Mouse (Mus musculus): ENCODE results near the gene Bsn.
A peak's percentile ranks its signal among the peaks of the same experiment; 100 is the strongest.
"Not testable (repeated sequence)": the region's sequence is repeated elsewhere in the genome, so short reads cannot be mapped to it uniquely, and the experiment has no call there.

Bsn gene

DNA sequence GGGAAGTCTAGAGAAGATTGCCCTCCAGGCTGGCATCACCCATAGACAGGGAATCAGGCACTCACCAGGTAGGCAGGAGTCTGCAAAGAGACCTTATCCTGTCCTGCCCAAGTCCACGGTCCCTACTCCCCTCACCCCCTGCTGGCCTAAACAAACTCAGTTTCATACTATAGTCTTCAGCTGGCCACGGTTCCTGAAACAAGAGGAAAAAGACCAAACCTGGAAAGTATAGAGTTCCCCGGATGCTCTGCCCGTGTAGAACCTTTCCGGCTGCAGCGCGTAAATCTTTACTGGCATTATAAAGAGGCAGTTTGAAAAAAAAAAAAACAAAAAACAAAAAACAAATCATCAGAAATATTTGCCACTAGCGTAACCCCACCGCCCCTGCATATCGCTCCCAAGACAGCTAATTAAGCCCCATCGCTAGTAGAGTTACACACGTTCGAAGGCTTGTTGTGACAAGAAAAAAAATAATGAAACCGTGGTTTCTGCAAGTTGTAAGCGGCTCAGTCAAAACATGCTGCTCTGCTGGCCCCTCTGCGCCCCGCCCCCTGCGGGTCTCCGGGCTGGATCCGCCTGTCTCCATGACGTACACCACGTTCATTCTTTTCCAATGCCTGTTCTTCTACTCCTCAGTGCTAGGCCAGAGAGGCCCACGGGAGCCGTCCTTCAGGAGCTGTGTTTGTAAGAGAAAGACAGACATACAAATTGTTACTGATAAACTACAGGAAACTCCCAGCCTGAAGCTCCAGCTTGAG, 6.9 kb upstream of the Bsn start:
- no peak for DNase-seq (ENCODE audit: low read depth)

DNA sequence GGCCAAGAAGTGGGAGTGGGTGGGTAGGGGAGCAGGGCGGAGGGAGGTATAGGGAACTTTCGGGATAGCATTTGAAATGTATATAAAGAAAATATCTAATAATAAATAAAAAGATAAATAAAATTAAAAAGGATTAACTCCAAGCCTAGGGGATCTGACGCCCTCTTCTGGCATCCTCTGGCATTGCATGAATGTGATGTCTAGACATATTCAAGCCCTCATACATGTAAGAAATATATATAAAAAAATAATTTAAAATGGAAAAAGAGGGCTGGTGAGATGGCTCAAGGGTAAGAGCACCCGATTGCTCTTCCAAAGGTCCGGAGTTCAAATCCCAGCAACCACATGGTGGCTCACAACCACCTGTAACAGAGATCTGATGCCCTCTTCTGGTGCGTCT, 6.0 kb upstream of the Bsn start:
- not testable (repeated sequence) for DNase-seq (ENCODE audit: low read depth)

DNA sequence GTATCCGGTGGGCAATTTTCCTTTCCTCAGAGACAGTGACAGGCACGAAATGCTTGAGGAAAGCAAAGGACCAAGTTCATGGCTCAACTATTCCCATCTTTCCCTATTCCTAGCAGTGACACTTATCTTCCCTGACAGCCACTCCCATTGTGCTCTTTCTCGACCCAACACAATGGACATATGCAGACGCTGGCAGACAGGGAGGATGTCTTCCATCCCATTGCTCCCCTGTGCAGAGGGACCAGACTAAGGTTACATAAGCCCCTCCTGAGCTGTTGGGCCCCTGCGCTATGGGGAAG, 747 bp downstream of the Bsn start:
- no peak for DNase-seq (ENCODE audit: low read depth)

DNA sequence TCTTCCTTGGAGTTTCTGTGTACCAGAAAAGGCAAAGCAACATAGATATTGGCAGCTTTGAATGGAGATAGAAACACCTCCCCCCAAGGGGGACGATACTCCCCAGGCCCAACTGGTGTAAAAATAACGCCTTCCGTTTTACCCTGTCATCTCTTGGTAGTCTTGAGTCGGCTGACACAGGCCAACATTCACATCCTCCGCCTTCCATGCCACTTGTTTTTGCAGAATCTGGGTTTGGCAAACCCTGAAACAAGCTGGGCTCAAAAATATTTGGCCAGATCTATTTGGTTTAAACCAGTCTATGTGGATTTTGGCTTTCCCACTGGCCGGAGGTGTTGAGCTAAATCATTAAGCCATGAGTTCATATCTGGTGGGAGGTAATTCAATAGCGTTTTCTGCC, 1.2 kb downstream of the Bsn start:
- DNase-seq (ENCODE audit: low read depth): no peak

DNA sequence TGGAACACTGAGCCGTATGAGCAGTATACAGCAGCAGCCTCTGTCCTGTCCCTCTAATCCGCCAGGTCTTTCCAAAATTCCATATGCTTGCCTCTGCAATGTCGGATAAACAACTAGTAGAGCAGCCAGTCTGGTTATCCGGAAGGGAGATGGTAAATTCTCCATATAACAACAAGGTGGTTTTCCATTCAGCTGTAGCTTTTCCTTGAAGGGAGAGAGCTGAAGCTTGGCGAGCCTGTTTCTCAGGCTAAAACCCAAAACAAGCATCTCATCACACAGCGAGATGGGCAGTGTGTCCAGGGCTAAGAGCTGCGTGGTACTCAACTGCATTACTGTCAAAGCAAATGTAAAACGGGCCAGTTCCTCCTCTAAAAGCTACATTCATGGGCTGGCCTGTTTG, 1.7 kb downstream of the Bsn start:
- DNase-seq (ENCODE audit: low read depth): no peak

DNA sequence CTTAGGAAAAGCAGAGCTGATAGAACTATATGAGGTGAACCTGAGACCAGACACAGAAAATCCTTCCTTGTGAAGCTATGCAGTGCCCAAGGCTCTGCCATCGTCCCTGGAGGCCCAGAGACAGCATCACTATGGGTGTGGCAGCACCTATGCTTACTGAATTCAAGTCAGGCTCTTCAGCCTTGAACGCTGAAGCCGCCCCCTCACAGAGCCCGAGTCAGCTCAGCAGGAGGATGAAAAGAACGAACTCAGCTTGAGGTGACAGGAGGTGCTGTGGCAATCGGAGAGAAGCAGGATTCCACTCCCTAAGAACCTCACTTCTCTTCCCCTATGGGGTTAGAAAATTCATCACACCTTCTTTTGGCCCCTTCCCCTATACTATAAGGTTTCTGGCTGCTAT, 2.6 kb downstream of the Bsn start:
- DNase-seq (ENCODE audit: low read depth): no peak

DNA sequence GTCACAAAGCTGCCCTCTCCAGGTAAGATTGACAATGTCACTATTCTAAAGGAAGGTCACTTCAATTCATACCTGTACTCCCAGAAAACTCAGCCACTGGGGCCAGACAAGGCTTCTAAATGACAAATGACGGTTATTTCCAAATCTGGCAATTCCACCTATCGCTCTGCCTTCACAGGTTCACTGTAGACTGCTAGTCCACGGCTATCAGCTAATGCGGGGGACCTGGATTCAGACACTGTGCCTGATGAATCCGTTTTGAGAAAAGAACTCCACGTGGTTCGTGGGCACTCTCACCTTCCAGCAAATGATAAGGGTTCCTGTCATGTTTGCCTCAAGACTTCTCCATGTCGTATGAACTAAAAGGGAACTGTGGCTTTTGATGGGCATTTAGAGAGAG, 4.4 kb downstream of the Bsn start:
- DNase-seq (ENCODE audit: low read depth): no peak

DNA sequence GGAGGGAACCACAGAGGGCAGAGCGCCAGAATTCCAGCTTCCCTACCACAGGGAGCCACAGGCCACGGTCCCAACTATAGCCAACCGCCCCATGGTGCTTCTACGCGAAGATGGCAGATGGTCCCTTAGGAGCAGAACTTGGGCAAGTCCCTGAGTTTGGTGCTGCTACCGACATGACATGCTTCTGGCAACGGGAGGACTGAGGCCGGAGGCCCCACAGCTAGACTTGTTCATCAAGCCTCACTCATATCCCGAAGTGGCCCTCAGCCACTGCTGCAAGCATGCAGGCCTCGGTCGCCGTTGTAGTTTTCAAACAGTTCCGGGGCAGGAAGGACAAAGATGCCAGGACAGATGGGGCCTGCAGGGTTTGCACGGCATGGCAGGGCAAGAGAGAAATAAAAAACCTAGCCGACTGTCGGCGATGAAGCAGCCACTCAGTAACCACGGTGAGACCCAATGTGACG, 6.6 kb downstream of the Bsn start:
- DNase-seq (ENCODE audit: low read depth): no peak

DNA sequence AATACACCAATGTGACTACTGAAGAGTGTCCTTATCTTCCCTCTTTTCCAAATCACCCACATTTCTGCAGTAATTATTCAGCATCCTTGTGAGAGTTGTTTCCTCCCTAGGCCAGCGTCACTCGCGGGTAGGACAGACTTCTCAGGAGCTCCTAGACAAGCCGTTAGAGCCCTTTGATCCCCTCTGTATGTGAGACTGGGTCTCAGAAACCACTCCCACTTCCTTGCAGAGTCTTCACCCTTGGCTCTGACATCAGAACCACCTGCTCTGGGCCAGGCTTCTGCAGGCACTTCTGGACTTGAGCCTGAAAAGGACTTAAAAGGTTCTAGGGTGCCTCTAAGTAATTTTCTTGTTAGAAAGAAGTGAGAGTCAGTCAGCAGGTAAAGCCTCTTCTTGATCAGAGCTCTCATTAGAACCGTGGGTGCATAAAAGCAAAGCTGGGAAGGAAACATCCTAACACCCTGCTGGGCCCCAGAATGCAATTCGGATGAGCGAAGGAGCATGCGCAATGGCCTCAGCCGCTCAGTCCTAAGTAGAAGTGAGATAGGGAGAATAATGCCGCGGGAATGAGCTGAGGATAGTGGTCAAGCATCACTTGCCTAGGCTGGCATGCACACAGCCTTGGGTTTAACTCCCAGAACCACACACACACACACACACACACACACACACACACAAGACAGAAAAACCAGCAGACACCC, 7.2 kb downstream of the Bsn start:
- no peak for DNase-seq (ENCODE audit: low read depth)

DNA sequence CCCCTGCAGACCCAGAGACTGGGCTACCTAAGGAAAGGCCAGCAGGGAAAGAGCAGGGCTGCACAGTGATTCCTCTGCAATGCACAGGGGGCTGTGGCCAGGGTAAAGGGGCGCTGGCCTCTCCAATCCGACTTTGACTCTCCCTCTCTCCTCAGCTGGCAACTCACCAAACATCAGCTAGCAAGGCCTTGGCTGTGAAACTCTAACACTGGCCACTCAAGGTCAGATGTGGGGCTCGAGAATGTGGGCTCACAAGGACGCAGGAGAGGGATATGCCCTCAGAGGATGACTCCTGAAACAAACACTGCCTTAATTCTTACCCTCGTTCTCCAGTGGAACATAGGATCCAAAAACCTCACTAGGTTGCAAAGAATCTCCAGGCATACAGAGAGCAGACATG, 11.8 kb downstream of the Bsn start:
- no peak for DNase-seq (ENCODE audit: low read depth)

DNA sequence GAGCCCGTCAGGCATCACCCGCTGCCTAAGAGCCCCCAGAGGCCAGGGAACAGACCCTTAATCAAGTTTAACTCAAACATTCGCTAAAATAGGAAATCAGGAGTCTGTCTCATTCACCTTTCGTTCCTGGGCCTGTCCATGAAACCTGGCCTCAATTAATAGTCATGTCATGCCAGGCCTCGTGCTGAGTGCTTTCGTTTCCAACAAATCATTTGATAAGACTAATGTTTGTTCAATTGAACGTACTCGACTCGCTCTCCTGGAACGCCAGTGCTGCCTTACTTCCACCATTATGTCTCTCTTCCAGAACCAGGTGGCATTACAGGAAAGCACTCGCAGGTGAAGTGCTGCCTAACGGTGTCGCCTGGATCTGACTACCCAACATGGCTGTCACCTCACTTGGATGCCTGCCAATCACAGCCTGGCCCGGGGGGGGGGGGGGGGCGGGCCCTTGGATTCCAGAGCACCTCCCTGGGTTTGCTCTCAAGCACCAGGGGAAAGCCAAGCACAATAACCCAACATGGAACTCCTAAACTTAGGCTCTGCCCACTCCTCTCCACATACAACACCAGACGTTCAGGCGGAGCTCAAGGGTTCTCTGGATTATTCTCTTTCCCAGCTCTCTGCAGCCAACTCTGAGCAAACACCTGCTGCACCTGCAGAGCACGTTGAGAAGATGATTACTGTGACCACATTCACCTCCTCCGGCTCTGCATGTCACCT, 14.9 kb downstream of the Bsn start:
- no peak for DNase-seq (ENCODE audit: low read depth)

DNA sequence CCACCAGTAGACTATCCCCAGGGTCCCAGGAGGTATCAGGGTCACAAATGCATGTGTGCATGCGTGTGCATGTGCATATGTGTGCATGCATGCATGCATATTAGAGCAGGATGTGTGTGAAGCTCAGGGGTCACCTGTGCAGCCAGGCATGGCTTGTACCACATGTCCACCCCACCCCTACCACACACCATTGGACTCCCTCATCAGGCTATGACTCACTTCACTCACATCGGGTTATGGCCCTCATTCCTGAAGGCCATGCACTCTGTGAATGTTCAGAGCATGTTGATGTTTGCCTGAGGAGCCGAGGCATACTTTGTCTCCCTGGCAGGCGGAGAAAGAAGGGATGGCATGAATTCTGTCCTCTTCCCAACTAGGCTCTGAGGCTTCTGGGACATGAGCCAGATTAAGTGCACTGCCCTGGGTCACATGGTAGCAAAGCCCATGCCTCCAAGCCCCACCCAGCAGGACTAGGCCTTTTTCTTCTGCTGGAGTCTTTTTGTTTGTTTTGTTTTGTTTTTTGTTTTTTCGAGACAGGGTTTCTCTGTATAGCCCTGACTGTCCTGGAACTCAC, 17.3 kb downstream of the Bsn start:
- peak; percentile 67 for DNase-seq (ENCODE audit: low read depth)

DNA sequence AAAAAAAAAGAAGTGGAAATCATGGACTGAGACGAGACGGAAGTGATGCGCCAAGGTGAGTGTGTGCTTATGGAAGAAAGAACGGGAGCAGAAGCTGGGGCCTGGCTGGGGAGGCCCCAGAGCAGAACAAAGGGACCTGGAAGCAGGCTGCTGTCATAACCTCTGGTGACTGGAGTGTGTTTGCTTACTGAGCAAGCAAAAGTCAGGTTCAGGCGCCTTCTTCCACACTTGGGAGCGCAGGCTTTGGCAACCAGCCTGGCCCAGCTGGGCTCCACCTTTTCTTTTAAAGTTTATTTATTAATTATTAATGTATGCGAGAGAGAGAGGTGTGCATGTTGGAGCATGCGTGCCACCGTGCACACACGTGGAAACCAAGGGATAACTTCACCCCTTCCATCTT, 20.4 kb downstream of the Bsn start:
- DNase-seq (ENCODE audit: low read depth): no peak

DNA sequence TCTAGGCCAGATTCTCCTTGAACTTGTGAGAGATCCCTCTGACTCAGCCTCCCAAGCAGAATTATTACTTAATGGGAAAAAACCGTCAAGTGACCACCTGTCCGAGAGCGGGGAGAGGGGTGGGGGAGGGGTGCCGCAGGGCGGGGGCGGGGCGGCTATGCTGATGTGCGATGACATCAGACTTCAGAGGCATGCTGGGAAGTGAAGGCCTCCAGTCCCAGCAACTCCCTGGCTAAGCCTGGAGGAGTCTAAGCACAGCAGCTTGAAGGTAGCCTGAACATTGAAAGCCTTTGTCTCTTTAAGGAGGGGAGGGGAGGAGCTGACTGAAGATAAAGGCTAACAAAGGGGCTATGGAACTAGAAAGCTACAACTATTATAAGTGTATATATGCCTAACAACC, 25.0 kb downstream of the Bsn start:
- no peak for DNase-seq (ENCODE audit: low read depth)

DNA sequence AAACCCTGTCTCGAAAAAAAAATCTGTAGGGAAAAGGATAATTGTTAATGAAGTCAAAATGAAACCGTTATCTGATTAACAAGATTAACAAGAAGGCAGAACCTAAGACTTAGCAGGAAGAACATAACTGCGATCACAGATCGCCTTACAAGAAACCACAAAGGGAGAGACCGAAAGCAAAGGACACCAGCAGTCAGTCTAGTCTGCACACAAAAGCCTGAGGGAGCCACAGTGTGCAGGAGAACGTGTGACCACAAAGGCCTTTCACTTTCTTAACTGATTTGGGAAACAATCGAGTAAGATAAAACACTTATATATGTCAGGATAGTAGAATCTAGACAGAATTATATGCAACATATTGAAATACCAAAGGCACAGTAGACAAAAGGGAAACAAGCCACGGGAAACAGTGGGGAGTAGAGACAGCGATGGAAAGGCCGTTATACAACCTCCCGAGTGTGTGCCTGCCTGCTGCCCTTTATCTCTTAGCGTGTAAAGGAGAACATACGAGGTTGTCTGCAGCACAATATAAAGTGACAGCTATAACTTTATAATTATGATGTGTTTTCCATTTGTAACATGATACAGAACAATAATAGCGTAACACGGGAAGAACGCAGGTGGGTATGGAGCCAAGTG, 26.4 kb downstream of the Bsn start:
- DNase-seq (ENCODE audit: low read depth): no peak

DNA sequence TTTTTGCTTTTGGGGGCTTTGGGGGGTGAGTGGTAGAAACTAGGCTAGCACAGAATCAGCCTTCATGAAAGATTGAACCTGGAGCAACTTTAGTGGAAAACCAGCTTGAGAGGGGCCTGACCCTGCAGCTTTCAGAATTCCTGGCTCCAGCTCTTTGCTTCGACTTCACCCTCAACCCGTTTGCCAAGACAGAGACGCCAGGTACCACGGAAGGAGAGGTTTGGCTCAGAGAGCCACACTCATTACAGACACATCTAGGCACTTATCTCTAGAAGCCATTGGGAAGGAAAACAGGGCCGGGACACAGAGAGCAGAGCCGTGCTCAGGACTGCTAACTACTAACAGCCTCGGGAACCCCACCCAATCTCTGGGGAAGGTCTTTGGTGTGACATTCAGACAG, 32.3 kb downstream of the Bsn start:
- DNase-seq (ENCODE audit: low read depth): peak; percentile 40

DNA sequence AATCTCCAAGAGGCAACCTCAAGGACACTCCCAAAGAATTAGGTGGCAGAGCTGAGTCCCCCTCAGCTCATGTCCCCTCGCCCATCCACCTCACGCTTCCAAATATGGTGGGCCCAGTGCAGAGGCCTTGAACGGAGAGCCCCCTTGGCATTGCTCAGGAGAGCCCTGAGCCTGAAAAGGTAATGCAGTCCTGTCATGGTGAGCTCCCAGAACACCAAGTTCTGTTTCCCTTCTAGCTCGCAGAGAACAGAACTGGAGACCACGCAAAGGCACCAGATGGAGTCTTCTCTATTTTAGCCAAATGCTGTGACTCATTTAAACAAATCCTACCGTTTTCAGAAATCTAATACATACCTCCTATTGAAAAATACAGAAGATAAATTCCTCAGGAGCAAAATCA, 32.7 kb downstream of the Bsn start:
- peak; percentile 51 for DNase-seq (ENCODE audit: low read depth)

DNA sequence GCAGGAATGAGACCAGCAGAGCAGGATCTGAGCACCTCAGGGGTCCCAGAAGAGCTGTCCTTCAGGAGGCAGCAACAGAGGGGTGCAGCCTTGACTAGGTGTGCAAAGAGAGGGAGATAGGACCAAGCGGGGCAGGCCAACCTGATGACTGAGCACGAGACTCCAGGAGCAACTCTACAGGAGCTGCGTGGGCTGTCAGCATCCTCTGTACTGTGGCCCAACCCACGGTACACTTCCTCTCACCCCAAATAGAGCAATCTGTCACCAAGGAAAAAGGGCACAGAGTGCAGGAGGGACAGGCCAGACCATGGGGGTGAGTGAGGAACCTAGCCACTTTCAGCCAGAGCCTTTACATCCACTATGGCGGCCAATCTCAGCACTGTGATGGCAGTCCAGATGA, 33.4 kb downstream of the Bsn start:
- DNase-seq (ENCODE audit: low read depth): no peak

DNA sequence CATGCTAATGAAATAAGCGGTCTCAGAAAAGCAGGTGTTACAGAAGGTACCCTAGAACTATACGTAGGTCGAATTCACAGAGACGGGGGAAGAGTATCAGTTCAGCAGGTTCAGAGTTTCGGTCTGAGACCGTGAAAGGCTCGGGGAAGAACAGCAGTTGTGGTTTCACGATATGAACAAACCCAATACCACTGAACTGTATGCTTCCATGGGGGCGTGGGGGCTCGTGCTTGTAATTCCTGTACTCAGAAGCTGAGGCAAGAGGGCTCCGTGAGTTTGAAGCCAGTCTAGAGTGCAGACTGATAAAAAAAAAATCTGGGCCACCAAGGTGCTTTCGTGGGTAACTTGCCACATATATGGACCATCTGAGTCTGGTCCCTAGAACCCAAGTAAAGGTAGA, 35.4 kb downstream of the Bsn start:
- DNase-seq (ENCODE audit: low read depth): no peak

DNA sequence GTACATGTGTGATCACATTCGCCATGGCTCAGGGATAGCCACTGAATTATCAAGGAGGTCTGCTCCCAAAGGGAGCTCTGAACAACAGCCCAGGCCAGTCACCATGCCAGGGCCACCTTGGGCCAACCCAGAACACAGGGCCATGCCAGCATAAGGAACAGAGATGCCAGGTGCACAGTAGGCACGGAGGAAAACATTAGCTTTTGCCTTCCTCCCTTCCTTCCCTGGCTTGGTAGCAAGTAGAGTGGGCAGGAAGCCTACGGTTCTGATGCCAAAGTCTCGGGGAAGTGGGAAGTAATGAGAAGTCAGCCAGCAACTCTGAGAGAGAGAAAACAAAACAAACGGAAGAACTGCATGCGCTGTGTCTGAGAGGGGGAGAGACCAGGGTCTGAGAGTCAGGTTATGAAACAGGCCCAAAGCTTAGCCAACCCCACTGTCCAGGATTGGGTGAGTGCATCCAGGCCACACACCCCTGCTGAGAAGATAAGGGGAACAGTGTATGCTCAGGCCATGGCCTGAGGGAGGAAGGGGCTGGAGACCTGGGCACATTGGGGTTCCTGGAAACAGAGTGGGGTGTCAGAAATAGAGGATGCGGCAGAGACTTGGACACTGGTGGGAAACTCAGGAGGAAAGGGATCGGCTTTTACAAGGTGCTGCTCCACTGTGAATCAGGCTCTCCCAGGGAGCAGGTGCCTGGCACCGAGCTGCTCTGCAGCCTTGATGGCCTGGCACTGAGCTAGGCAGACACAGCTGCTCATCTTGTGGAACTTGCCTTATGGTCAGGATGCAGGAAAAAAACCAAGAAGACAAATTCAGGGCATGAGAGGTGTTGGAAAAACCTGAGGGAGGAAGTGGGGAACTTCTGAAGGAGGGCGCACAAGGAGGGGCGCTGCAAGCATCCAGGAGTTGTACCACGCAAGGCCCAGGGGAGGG, 36.4 kb downstream of the Bsn start:
- peak; percentile 49 for DNase-seq (ENCODE audit: low read depth)

DNA sequence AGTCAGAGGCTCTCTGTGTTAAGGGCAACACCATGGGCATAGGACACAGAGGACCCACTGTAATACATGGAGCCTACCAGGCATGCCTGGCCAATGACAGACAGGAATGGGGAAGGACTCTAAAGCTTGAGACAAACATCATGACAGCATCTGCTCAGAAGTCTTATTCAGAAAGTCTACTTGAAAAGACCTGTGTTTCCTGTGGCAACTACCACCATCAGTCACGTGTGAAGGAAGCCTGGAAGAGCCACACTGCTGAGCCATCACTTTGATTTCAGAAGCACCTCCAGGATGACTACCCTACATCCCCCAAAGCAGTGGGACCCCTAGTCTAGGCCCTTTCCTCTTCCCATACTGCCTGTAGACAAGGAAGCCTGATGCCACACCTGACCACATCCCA, 39.7 kb downstream of the Bsn start:
- no peak for DNase-seq (ENCODE audit: low read depth)

Measured in NIH3T3 (cell line).